Mouse (Mus musculus): ENCODE data around the gene Klhdc8b. TPM values are rescaled to one million over a fixed set of nuclear protein-coding genes. Genes with fewer than 3 reads are reported as not detected.

Klhdc8b gene
- total RNA-seq (2023), result 1 to 10 TPM in 1 of 2 experiments, under 1 TPM in 1; 0.87 to 2.2 TPM

GRCm38 (mm10) chr9:108461181-108461631 is at the start of gene Klhdc8b:
TSS of gene Klhdc8b (minus strand) at chr9:108461581.

GRCm38 (mm10) chr9:108507619-108508434 is 46.4 kb upstream of the Klhdc8b start, which contains the start of gene Qars:
TSS of gene Qars (plus strand) at chr9:108507706.

GRCm38 (mm10) chr9:108490559-108491285 is 29.3 kb upstream of the Klhdc8b start, which contains the start of gene Usp19:
TSS of gene Usp19 (plus strand) at chr9:108490602.

GRCm38 (mm10) chr9:108479721-108480351 is 18.5 kb upstream of the Klhdc8b start, which contains the start of gene Lamb2:
TSS of gene Lamb2 (plus strand) at chr9:108479736.

GRCm38 (mm10) chr9:108460319-108461178 is 832 bp downstream of the Klhdc8b start, which contains the start of gene Ccdc71:
TSS of gene Ccdc71 (plus strand) at chr9:108460527.

GRCm38 (mm10) chr9:108436182-108436581 is 25.2 kb downstream of the Klhdc8b start, which contains the start of gene BC048562:
TSS of gene BC048562 (plus strand) at chr9:108436482.

GRCm38 (mm10) chr9:108428384-108428783 is 33.0 kb downstream of the Klhdc8b start, which contains the start of gene Ccdc36:
TSS of gene Ccdc36 (minus strand) at chr9:108428484.

Other genes with a start within 250 kb of the Klhdc8b start
- 1 to 10 TPM; 5.1 to 7.2 TPM for gene Dag1, start 197.6 kb downstream of the Klhdc8b start, total RNA-seq (2023)
- 1 to 10 TPM; 1.0 to 1.2 TPM for gene Nicn1, start 171.2 kb downstream of the Klhdc8b start, total RNA-seq (2023)
- not detected for gene Amt, start 164.7 kb downstream of the Klhdc8b start, total RNA-seq (2023)
- 100 to 1,000 TPM; 423 to 451 TPM for gene Rhoa, start 155.5 kb downstream of the Klhdc8b start, total RNA-seq (2023)
- gene Tcta, start 155.4 kb downstream of the Klhdc8b start, total RNA-seq (2023), result 10 to 100 TPM; 11.6 to 14.1 TPM
- gene Gpx1, start 122.7 kb downstream of the Klhdc8b start, total RNA-seq (2023), result 1,000 to 10,000 TPM; 1,293 to 1,411 TPM
- 100 to 1,000 TPM; 136 to 144 TPM for gene Usp4, start 113.7 kb downstream of the Klhdc8b start, total RNA-seq (2023)
- gene 1700102P08Rik, start 68.8 kb downstream of the Klhdc8b start, total RNA-seq (2023), result 1 to 10 TPM in 1 of 2 experiments, under 1 TPM in 1; 0.98 to 1.5 TPM
- under 1 TPM in 1 of 2 experiments, not detected in 1; 0.18 TPM for gene Ccdc36, start 33.1 kb downstream of the Klhdc8b start, total RNA-seq (2023)
- gene BC048562, start 25.1 kb downstream of the Klhdc8b start, total RNA-seq (2023), result not detected
- gene Ccdc71, start 1.1 kb downstream of the Klhdc8b start, total RNA-seq (2023), result 10 to 100 TPM; 13.1 to 17.5 TPM
- 1 to 10 TPM in 1 of 2 experiments, under 1 TPM in 1; 0.29 to 1.7 TPM for gene Lamb2, start 18.2 kb upstream of the Klhdc8b start, total RNA-seq (2023)
- gene Usp19, start 29.0 kb upstream of the Klhdc8b start, total RNA-seq (2023), result 100 to 1,000 TPM; 192 to 195 TPM
- 100 to 1,000 TPM; 128 to 134 TPM for gene Qars, start 46.1 kb upstream of the Klhdc8b start, total RNA-seq (2023)
- 10 to 100 TPM; 92.7 to 95.2 TPM for gene Qrich1, start 55.2 kb upstream of the Klhdc8b start, total RNA-seq (2023)
- 10 to 100 TPM; 80.5 to 82.7 TPM for gene Impdh2, start 98.7 kb upstream of the Klhdc8b start, total RNA-seq (2023)
- gene Ndufaf3, start 105.9 kb upstream of the Klhdc8b start, total RNA-seq (2023), result 10 to 100 TPM; 16.4 to 23.6 TPM
- 10 to 100 TPM; 22.1 to 24.5 TPM for gene Dalrd3, start 108.3 kb upstream of the Klhdc8b start, total RNA-seq (2023)
- gene Wdr6, start 117.2 kb upstream of the Klhdc8b start, total RNA-seq (2023), result 1 to 10 TPM; 5.1 to 5.3 TPM
- gene P4htm, start 136.1 kb upstream of the Klhdc8b start, total RNA-seq (2023), result under 1 TPM; 0.31 to 0.73 TPM
- 100 to 1,000 TPM; 103 to 104 TPM for gene Arih2, start 187.8 kb upstream of the Klhdc8b start, total RNA-seq (2023)
- gene Slc25a20, start 200.5 kb upstream of the Klhdc8b start, total RNA-seq (2023), result 10 to 100 TPM; 24.0 to 25.3 TPM
- gene Prkar2a, start 227.7 kb upstream of the Klhdc8b start, total RNA-seq (2023), result 10 to 100 TPM; 12.7 to 16.7 TPM

All from neutrophil, adult 59 days (primary cell).